Mouse (Mus musculus) myocyte (in vitro differentiated cells): ENCODE measurements around the gene Gxylt1. TPM values are rescaled to one million over a fixed set of nuclear protein-coding genes. Genes with fewer than 3 reads are reported as not detected.
A peak's percentile ranks its signal among the peaks of the same experiment; 100 is the strongest.

Experiments
- H3K27me3 ChIP-seq: one replicate; pipeline ENCODE4 v1.6.1; 2011; ENCODE audit not compliant: control insufficient read depth, insufficient read depth, insufficient read length
- H3K36me3 ChIP-seq: one replicate; pipeline ENCODE4 v1.6.1; 2011; ENCODE audit not compliant: control insufficient read depth, insufficient read depth
- H3K4me2 ChIP-seq: one replicate; pipeline ENCODE4 v1.6.1; 2011; ENCODE audit warnings: low read depth, control low read depth
- H3K4me3 ChIP-seq: one replicate; pipeline ENCODE4 v1.5.1; 2011; ENCODE audit warnings: mild to moderate bottlenecking, control low read depth, moderate library complexity
- H3K79me2 ChIP-seq: one replicate; pipeline ENCODE4 v1.6.1; 2011; ENCODE audit not compliant: control insufficient read depth, insufficient read depth
- H3ac ChIP-seq: one replicate; pipeline ENCODE4 v1.6.1; 2011; ENCODE audit not compliant: control insufficient read depth, insufficient read length
- CEBPB ChIP-seq: IDR thresholded peaks from 2 replicates; pipeline ENCODE4 v1.6.1; 2011; ENCODE audit warnings: mild to moderate bottlenecking, moderate library complexity; ENCODE audit not compliant: poor library complexity, insufficient read depth, severe bottlenecking
- E2F4 ChIP-seq: IDR thresholded peaks from one replicate; pipeline ENCODE4 v1.6.1; 2011; ENCODE audit warnings: mild to moderate bottlenecking, control low read depth, moderate library complexity; ENCODE audit not compliant: insufficient read depth
- MAX ChIP-seq: IDR thresholded peaks from one replicate; pipeline ENCODE4 v1.6.1; 2011; ENCODE audit warnings: low read depth, mild to moderate bottlenecking, control low read depth
- MYOD1 ChIP-seq, 3 experiments: IDR thresholded peaks; one replicate each; pipeline ENCODE4 v1.6.1; 2011; ENCODE audit warnings: control low read depth in 2 of 3, low read depth in 2 of 3, mild to moderate bottlenecking in 2 of 3, moderate library complexity in 1 of 3; ENCODE audit not compliant: insufficient read length in 2 of 3, control insufficient read depth in 1 of 3
- MYOG ChIP-seq, 3 experiments: IDR thresholded peaks; one replicate each; pipeline ENCODE4 v1.6.1; 2011; ENCODE audit warnings: control low read depth in 2 of 3, low read depth in 2 of 3, mild to moderate bottlenecking in 2 of 3; ENCODE audit not compliant: insufficient read length in 2 of 3, control insufficient read depth in 1 of 3, insufficient read depth in 1 of 3
- POLR2A ChIP-seq: IDR thresholded peaks from one replicate; pipeline ENCODE4 v1.6.1; 2011; ENCODE audit warnings: low read depth, mild to moderate bottlenecking, control low read depth, moderate library complexity; ENCODE audit not compliant: insufficient read length
- POLR2AphosphoS2 ChIP-seq: IDR thresholded peaks from one replicate; pipeline ENCODE4 v1.6.1; 2011; ENCODE audit warnings: low read depth, control low read depth; ENCODE audit not compliant: insufficient read length
- REST ChIP-seq: IDR thresholded peaks from one replicate; pipeline ENCODE4 v1.6.1; 2011; ENCODE audit warnings: mild to moderate bottlenecking, control low read depth, moderate library complexity; ENCODE audit not compliant: insufficient read depth, insufficient read length
- SRF ChIP-seq: IDR thresholded peaks from one replicate; pipeline ENCODE4 v1.6.1; 2011; ENCODE audit warnings: low read depth; ENCODE audit not compliant: control insufficient read depth, insufficient read length
- TCF12 ChIP-seq: IDR thresholded peaks from one replicate; pipeline ENCODE4 v1.6.1; 2011; ENCODE audit warnings: mild to moderate bottlenecking, control low read depth; ENCODE audit not compliant: poor library complexity, insufficient read depth, severe bottlenecking
- TCF3 ChIP-seq: IDR thresholded peaks from one replicate; pipeline ENCODE4 v1.6.1; 2011; ENCODE audit warnings: low read depth, control low read depth; ENCODE audit not compliant: insufficient read length
- USF1 ChIP-seq: IDR thresholded peaks from one replicate; pipeline ENCODE4 v1.6.1; 2011; ENCODE audit warnings: low read depth, mild to moderate bottlenecking, control low read depth, moderate library complexity
- polyA plus RNA-seq: library from polyadenylated mRNA; unstranded; fragments of >200 nt; fragmentation: generic; extraction: Trizol; gene quantifications from one replicate; pipeline ENCODE4 v1.2.1, GENCODE M21; 2012; ENCODE audit warnings: missing spikeins

The Gxylt1 gene
- polyA plus RNA-seq, 1 experiment, result 3.6 TPM

DNA sequence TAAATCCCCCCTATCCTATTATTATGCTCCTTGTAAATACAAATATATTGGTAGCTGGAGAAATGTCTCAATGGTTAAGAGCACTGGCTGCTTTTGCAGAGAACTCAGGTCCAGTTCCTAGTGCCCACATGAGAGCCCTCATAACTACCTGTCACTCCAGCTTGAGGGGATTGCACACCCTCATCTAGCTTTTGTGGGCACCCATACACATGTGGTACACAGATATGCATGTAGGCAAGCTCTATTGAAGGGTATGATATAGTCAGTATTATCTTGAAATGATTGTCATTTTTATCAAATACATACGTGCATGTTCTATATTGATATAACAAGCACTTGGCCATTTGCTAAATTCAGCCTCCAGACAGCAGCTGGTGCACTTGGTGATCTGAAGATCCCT, 70.1 kb downstream of the Gxylt1 start:
- TF ChIP-seq POLR2AphosphoS2 (no peak), SRF (no peak), TCF3 (no peak), USF1 (no peak), POLR2A (no peak), TCF12 (no peak), E2F4 (no peak), REST (no peak), CEBPB (no peak), MAX (no peak), MYOG (IDR thresholded peaks at IDR 0.05; ENCODE audit: control insufficient read depth in 1 of 3, insufficient read depth in 1 of 3, insufficient read length in 2 of 3, low read depth in 2 of 3) (no peak), MYOD1 (IDR thresholded peaks at IDR 0.05; ENCODE audit: control insufficient read depth in 1 of 3, insufficient read length in 2 of 3, low read depth in 2 of 3) (no peak)

DNA sequence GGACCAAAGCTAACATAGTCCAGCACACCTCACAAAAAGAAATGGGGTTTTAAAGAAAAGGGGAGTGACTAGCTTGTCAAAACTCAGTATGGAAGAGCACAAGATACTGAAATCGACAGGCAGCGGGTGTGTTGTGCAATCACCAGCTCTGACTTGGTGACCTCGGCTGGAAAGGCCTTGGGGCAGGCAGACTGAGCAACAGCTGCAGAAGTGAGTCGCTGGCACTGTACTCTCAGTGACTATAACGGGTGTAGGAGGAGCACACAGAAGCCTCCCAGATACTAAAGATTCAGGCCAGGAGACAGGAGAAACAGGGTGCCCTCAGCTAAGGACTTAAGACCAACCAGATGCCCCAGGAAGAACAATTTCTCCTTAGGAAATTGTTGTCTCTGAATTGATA, 73.0 kb downstream of the Gxylt1 start:
- Histone ChIP-seq H3K4me2 (no peak overlapping the region), H3ac (no peak overlapping the region), H3K79me2 (no peaks in the 10 kb centered on the region), H3K27me3 (no peaks in the 10 kb centered on the region), H3K4me3 (no peak overlapping the region), H3K36me3 (no peaks in the 10 kb centered on the region)
- no peak for TF ChIP-seq USF1
- no peak for TF ChIP-seq SRF
- no peak for TF ChIP-seq TCF12
- TF ChIP-seq CEBPB, result peak; percentile 91
- peak; percentile 7 to 78 (median 75) for TF ChIP-seq MYOG (IDR thresholded peaks at IDR 0.05; ENCODE audit: control insufficient read depth in 1 of 3, insufficient read depth in 1 of 3, insufficient read length in 2 of 3, low read depth in 2 of 3)
- no peak for TF ChIP-seq TCF3
- TF ChIP-seq POLR2A, result no peak
- TF ChIP-seq REST, result no peak
- TF ChIP-seq POLR2AphosphoS2, result no peak
- TF ChIP-seq E2F4, result no peak
- TF ChIP-seq MAX, result no peak
- peak; percentile 21 to 91 (median 42) for TF ChIP-seq MYOD1 (IDR thresholded peaks at IDR 0.05; ENCODE audit: control insufficient read depth in 1 of 3, insufficient read length in 2 of 3, low read depth in 2 of 3)

More for the DNA sequence above, 70.1 kb downstream of the Gxylt1 start:
- Histone ChIP-seq H3K4me3 (no peak overlapping the region), H3K27me3 (no peaks in the 10 kb centered on the region), H3K79me2 (no peaks in the 10 kb centered on the region), H3K36me3 (no peaks in the 10 kb centered on the region), H3K4me2 (no peak overlapping the region), H3ac (no peak overlapping the region)

DNA sequence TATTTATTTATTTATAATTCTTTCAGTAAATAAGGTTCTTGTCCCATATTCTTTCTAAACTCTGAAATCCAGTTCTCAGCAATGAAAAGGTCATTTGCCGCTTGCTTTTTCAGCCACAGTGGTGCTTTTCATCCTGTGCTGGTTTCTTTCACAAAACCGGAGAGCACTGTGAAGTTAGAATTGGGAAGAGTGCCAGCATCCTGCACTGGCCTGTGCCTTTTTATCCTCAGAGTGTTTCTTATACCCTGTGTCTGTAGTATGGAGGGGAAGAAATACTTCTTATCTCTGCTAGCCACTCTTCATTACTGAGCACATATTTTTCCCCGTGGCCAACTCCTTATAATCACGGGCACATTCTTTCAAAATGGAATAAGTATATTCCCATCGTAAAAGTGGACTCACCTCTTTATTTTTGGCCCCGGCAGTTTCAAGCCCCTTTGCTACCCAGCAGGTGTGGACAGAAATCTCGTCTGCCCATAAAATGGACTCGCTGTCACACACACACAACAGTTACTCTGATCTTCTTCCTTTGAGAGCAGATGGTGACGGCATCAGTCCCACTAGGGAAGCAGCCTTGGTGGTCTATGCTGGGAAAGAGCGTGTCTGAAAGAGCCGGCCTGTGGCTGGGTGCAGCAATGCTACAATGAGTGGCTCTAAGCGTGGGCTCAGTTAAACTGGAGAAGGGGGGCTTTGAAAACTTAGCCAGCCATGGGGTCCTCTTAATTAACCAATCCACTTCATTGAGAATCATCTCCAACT, 83.4 kb downstream of the Gxylt1 start:
- no peaks in the 10 kb centered on the region for H3K79me2 ChIP-seq
- H3K27me3 ChIP-seq, result no peaks in the 10 kb centered on the region
- no peak overlapping the region for H3ac ChIP-seq
- no peaks in the 10 kb centered on the region for H3K36me3 ChIP-seq
- TF ChIP-seq TCF12 (no peak), SRF (no peak), POLR2AphosphoS2 (no peak), REST (no peak), E2F4 (no peak), MYOG (IDR thresholded peaks at IDR 0.05; ENCODE audit: control insufficient read depth in 1 of 3, insufficient read depth in 1 of 3, insufficient read length in 2 of 3, low read depth in 2 of 3) (no peak), TCF3 (no peak), USF1 (no peak), MAX (no peak), POLR2A (no peak), CEBPB (no peak)
- H3K4me2 ChIP-seq, result no peak overlapping the region
- no peak overlapping the region for H3K4me3 ChIP-seq

Other genes with a start within 250 kb of the Gxylt1 start
- gene Yaf2, start 61.8 kb upstream of the Gxylt1 start, polyA plus RNA-seq, result 22.1 TPM
- gene Zcrb1, start 123.2 kb upstream of the Gxylt1 start, polyA plus RNA-seq, result 91.9 TPM
- 20.4 TPM for gene Pphln1, start 123.2 kb upstream of the Gxylt1 start, polyA plus RNA-seq